Mouse (Mus musculus) B cell, adult 2 months (primary cell): Measurements from ENCODE around the gene Olfr279.
A peak's percentile ranks its signal among the peaks of the same experiment; 100 is the strongest.

Experiments
- DNase-seq, 2 experiments: peaks; one replicate each; pipeline ENCODE4 v3.0.0; 2022

Olfr279 gene

GRCm38 (mm10) chr15:98492102-98492501, at the start of gene Olfr279:
Gene Olfr279 (plus strand): TSS chr15:98492402.
- DNase-seq: no peak

DNA sequence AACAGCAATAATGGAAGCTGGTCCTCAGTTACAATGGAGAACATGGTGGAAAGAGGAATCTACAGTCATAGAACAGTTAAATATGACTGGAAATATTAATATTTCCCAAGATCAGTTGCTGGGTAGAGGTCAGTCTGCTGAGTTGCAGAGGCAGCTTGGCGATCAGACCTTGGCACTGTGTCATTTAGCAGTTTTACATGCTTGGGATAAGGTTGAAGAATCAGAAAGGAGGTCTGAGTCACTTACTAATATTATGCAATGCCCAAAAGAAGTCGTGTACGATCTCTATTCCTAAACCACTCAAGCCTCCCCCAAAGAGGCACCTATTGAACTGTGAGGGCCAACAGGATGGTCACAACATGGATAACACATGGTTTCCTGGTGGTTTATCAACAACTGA, 47.6 kb upstream of the Olfr279 start:
- no peak for DNase-seq

DNA sequence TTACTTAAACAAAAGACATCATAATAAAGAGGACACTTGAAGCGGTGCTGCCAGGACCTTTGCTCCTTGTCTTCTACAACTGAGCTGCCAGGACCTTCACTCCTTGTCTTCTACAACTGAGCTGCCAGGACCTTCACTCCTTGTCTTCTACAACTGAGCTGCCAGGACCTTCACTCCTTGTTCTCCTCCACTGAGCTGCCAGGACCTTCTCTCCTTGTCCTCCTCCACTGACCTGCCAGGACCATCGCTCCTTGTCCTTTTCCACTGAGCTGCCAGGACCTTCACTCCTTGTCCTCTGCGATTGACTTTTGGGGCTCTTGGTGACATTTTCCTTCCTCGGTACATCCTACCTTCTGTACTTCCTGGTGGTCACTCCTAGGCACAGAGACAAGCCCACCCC, 43.7 kb upstream of the Olfr279 start:
- DNase-seq: no peak

DNA sequence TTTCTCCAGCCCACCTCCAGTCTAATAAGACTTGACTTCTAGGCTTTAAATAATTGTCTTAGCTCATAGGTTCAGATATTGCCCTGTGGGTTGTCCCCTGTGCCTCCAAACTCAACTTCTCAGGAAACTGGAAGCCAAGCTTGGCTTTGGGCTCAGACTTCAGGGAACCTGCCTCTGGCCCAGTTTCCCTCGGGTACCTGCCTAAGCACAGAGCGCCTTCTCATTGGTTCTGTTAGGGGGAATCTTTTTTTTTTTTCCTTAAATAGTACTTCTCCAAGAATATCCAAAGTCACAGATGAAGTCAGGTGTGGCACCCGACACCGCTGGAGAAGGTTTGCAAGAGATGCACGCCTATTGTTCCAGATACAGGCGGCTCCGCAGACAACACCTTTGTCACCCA, 39.9 kb upstream of the Olfr279 start, which contains the start of gene Olfr281:
Gene Olfr281, plus strand, starts transcription at position 301 of the 400 bp plus-strand sequence.
- no peak for DNase-seq

DNA sequence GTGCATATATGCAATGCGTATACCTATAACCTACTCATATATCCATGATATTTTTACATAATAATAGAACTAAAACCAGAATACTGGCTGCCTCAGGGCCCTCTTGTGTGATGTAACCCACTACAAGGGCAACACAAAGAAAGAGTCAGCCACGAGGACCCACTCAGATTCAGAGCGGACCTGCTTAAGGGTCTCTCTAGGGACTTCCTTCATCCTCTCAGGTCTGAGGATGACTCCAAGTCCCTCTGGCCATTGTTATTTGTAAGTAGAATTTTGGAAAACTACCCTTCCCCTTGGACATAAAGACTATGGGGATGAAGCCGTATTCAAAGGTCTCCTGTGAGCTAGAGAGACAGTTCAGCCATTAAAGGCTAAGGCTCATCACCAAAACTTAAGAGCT, 22.6 kb upstream of the Olfr279 start, which contains the start of gene OR5BS1P:
Gene OR5BS1P, plus strand, starts transcription at position 301 of the 400 bp plus-strand sequence.
- no peak for DNase-seq

- no peak for DNase-seq
Observed at GRCm38 (mm10) chr15:98471539-98471938, 20.7 kb upstream of the Olfr279 start.

GRCm38 (mm10) chr15:98474958-98475357, 17.2 kb upstream of the Olfr279 start:
- no peak for DNase-seq

- DNase-seq: peak; percentile 79 to 81
Observed at GRCm38 (mm10) chr15:98475382-98475781, 16.8 kb upstream of the Olfr279 start.

DNA sequence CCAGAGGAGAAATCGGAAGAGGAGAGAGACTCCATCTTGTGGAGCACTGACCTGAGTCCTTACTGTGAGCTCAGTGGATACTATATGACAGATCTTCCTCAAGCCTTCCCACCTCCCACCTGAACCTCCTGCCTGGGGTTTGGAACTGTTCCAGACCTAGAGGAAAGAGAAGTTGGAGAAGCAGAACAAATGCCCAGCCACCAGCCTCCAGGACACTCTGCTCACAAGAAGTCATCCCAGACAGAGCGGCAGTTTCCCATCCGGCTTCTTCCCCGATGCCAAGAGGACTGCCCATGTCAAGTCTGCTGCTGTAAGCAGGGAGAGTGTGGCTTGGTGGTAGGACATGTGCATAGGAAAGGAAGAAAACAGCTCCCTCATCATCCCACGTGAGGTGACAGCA, 15.9 kb upstream of the Olfr279 start:
- DNase-seq: no peak

GRCm38 (mm10) chr15:98479568-98480102, 12.6 kb upstream of the Olfr279 start:
- DNase-seq: no peak

- DNase-seq: no peak
Observed at GRCm38 (mm10) chr15:98482701-98483100, 9.5 kb upstream of the Olfr279 start, which contains the start of gene Lalba. Gene Lalba (minus strand): TSS chr15:98482721.

GRCm38 (mm10) chr15:98483907-98484886, 8.0 kb upstream of the Olfr279 start:
- DNase-seq: peak; percentile 62

DNA sequence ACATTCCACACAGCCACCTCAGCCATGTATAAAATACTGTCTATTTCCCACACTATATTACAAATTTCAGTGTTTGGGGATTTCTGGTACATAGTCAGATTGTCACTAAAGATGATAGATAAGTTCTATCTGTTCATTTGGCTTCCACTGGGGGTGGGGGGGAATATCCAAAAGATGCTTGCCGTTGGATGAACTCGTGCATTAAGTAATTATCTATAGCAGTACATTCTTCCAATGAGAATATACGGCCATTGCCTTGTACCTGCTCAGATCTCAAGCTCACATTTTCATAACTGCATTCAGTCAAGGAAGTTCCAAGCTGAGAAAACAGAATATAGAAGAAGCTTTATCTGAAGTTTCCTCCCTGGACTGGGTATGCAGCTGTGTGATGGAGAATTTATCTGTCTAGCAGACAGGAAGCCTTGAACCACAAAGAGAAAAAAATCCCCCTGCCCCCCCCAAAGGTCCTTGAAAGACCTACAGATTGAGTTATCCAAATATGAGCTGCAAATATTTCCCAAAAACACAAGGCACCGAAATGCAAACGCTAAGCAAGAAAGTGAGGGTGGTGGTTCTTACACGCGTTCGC, 5.7 kb upstream of the Olfr279 start:
- peak; percentile 18 to 36 for DNase-seq

GRCm38 (mm10) chr15:98491332-98491731, 870 bp upstream of the Olfr279 start:
- DNase-seq: no peak

DNA sequence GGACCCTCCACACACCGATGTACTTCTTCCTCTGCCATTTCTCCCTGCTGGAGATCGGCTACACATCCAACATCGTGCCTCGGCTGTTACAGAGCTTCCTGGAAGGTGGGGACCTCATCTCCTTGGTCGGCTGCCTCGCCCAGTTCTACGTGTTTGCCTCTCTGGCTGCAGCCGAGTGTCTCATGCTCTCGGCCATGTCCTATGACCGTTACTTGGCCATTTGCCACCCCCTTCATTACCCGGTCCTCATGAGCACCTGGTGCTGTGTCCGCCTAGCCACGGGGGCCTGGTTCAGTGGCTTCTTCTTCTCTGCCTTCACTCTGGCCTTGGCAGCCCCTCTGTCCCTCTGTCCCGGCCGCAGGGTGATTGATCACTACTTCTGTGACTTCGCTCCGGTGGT, 5.4 kb downstream of the Olfr279 start:
- no peak for DNase-seq

DNA sequence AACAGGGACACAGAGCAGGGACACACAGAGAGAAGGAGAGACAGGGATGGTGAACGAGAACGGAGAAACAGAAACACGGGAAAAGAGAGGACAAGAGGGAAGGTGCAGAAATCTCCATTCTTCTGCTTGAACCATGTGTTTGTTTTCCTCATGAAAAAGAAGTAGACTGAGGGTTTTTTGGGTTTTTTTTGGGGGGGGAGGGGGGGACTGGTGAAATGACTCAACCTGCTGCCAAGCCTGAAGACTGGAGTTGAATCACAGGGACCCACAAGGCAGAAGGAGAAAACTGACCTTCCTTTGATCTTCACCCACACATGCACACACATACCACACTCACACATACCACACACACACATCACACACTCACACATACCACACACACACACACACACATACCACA, 11.1 kb downstream of the Olfr279 start:
- no peak for DNase-seq

- peak; percentile 92 to 94 for DNase-seq
Observed at GRCm38 (mm10) chr15:98504514-98504913, 12.3 kb downstream of the Olfr279 start.

- DNase-seq: no peak
Observed at GRCm38 (mm10) chr15:98506253-98506957, 14.2 kb downstream of the Olfr279 start.

- DNase-seq: no peak
Observed at GRCm38 (mm10) chr15:98507321-98507720, 15.1 kb downstream of the Olfr279 start.

GRCm38 (mm10) chr15:98509387-98509786, 17.2 kb downstream of the Olfr279 start:
- peak; percentile 16 to 21 for DNase-seq

GRCm38 (mm10) chr15:98510438-98511385, 18.5 kb downstream of the Olfr279 start:
- peak; percentile 91 to 92 for DNase-seq
